Mouse (Mus musculus) layer of hippocampus, adult 2 months (tissue): ENCODE data around the gene Fgg. TPM values are rescaled to one million over a fixed set of nuclear protein-coding genes. Genes with fewer than 3 reads are reported as not detected.

Experiments
- DNase-seq, 2 experiments: peaks; one replicate each; pipeline ENCODE4 v3.0.0; 2022; ENCODE audit warnings: low spot score in 2 of 2
- H3K27ac ChIP-seq: fragments of 200-600 bp; 2 replicates; pipeline ENCODE4 v1.8.1; 2022
- H3K4me3 ChIP-seq: fragments of 200-600 bp; 2 replicates; pipeline ENCODE4 v1.8.1; 2022; ENCODE audit warnings: mild to moderate bottlenecking
- CTCF ChIP-seq: fragments of 200-600 bp; conservative IDR thresholded peaks from 2 replicates; pipeline ENCODE4 v1.8.1; 2022; ENCODE audit warnings: antibody characterized with exemption, mild to moderate bottlenecking, moderate library complexity
- total RNA-seq, 2 experiments: library from RNA; stranded (reverse); gene quantifications; 2 replicates each; pipeline ENCODE4 v1.2.3; 2021

Fgg gene
- total RNA-seq, 2 experiments from 2014 or later = 0.20 to 0.27 TPM

GRCm38 (mm10) chr3:83033801-83034200 is 26.3 kb downstream of the Fgg start:
- TF ChIP-seq CTCF = no peak
- Histone ChIP-seq H3K4me3 (no peak overlapping the region), H3K27ac (no peak overlapping the region)
- no peak for DNase-seq

DNA sequence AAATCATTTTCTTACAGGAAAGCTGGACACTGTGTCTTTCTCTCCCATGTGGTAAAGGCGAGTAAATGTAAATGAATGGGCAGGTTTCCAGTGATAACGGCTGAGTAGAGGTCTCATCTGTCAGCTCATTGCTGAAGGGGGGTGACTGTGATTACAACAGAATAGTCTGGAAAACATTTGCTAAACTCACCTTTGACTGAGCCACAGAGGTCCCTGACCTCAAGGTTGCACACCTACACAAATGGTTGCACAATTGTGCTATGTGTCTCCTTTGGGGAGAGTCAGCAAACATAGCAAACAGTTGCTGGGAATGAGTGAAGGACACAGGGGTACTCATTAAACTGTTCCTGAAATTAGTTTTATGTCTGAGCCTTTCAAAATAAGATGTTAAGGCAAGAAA is 31.3 kb downstream of the Fgg start:
- no peak for DNase-seq
- TF ChIP-seq CTCF = no peak
- H3K27ac ChIP-seq = no peak overlapping the region
- H3K4me3 ChIP-seq = no peak overlapping the region

DNA sequence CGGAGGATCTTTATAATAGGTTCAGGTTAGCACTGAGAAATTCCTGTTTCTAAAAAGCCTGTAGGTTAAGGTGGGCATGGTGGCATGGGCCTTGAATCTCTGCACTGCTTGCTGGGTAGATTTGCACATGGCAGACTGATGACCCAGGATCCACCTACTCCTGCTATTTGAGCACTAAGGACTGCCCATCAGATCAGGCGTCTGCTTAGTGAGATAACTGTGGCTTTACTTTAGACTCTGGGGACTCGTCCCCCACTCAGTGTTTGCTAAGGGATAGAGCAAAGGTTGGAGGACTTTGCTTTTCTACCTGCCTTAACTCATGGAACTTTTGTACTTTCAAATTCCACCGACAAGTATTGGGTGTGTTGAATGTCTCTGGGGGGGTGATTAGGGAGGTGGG is 32.1 kb downstream of the Fgg start:
- TF ChIP-seq CTCF = no peak
- no peak overlapping the region for H3K4me3 ChIP-seq
- no peak overlapping the region for H3K27ac ChIP-seq
- DNase-seq = no peak

DNA sequence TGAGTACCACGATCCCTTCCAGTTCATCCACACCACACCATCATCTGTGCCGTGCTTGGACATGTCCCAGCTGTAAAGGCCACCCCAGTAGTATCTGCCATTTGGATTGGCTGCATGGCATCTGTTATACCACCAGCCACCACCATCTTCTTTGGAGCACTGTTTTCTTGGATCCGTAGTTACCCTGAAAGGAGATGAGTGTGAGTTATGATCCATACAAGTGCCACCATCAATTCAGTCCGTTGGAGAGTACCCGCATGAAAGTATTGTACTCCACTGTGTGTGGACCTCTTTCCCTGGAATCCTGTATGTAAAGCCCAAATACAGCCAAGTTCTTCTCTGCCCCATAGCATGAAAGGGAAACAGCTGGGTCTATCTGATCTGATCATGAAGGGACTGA is 34.9 kb downstream of the Fgg start:
- no peak for DNase-seq
- no peak overlapping the region for H3K4me3 ChIP-seq
- H3K27ac ChIP-seq = no peak overlapping the region
- TF ChIP-seq CTCF = no peak

DNA sequence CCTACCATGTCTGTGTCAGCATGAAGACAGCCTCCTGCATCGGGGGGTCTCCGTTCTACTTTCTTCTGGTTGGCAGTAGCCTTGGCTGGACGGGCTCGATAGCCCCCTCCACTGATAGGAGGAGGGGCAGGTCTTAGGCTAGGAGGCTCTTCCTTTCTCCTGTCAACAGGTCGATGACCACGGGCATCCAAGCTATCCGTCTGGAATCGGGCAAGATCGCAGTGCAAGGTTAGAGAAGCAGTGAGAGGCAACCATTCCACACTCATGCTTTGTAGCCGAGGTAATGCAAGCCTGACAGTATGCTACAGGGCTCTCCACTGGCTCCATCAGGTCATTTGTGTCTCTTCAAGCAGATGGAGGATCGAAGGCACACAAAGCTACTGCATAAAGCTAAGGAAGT is 39.1 kb downstream of the Fgg start:
- TF ChIP-seq CTCF = no peak
- no peak for DNase-seq
- Histone ChIP-seq H3K4me3 (no peak overlapping the region), H3K27ac (no peak overlapping the region)

DNA sequence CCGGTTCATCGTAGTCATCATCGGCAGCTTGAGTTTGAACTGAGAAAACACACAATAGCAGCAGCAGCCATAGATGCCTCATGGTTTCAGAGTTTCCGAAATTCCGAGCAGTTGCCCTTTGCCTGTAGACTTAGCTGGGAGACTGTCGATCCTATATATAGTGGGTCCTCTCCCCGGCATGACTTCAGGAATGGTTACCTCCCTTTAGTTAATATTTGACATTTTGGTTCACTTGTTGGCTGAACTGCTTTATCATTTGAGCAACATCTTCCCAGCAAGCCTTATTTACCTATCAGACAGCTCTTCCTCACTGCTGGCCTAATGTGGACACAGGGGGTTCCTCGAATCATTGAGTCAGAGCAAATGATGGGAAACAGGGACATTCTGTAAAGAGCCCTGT is 42.2 kb downstream of the Fgg start, which contains the start of gene Fgb:
TSS of gene Fgb (minus strand) at position 184 of the 400 bp plus-strand sequence.
- no peak for TF ChIP-seq CTCF
- Histone ChIP-seq H3K4me3 (no peak within 1 kb of the TSS), H3K27ac (no peak within 1 kb of the TSS)
- no peak for DNase-seq

DNA sequence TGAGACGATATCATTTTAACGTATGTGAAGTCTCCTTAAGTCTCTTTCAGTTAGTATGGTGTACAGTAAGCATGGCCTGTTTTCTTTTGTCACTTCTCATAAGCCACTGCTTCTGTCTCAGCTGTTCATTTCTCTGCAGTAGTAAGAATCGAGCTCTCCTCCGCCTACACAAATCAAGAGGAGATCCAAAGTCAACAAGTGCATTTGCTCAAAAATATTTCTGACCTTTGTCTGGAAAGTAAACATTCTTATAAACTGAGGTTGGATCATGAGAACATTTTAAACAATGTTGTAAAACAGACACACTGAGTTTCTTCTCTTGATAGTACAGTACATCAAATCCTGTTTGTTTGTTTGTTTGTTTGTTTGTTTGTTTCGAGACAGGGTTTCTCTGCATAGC is 43.1 kb downstream of the Fgg start:
- DNase-seq = no peak
- Histone ChIP-seq H3K4me3 (no peak overlapping the region), H3K27ac (no peak overlapping the region)
- no peak for TF ChIP-seq CTCF

- H3K27ac ChIP-seq = no peak overlapping the region
- H3K4me3 ChIP-seq = no peak overlapping the region
- DNase-seq = no peak
- TF ChIP-seq CTCF = no peak
These were observed 44.6 kb downstream of the Fgg start for GRCm38 (mm10) chr3:83052102-83052501.

DNA sequence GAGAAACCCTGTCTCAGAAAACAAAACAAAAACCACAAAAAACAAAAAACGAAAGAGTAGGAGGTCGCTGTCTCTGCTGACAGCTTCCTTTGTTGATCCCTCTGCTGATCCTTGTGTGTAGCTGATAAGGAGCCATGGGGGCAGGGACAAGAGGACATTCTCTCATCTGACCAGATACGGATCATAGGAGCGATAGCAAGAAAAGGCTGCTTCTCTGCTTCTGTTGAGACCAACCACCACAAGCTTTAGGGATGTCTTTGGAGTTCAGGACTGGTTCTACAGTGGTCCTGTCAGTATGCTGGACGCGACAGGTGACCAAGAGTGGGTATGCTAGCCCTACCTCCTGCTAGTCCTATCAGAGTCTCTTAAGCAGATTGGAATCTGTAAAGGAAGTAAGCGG is 45.6 kb downstream of the Fgg start:
- Histone ChIP-seq H3K4me3 (no peak overlapping the region), H3K27ac (no peak overlapping the region)
- no peak for DNase-seq
- TF ChIP-seq CTCF = no peak

DNA sequence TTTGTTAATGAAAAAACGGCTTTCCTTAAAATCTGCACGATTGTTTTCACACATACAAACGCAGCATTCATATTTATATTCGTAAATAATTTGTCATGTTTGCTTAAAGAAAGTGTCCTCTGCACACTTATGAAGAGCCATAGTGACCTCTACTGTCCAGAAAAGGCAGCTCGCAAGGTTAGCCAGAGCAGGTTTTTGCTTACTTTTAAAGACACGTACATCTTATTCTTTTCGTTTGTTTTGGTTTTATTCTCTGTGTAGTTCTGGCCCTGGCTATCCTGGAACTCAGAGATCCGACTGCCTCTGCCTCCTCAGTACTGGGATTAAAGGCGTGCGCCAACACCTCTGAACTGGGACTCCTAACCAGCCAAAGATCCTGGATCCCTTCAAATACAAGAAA is 46.2 kb downstream of the Fgg start:
- Histone ChIP-seq H3K4me3 (no peak overlapping the region), H3K27ac (no peak overlapping the region)
- peak; percentile 89 for TF ChIP-seq CTCF
- DNase-seq = peak in 1 of 2 experiments; percentile 50

- no peak for DNase-seq
- H3K27ac ChIP-seq = peak overlapping the region; percentile 70
- TF ChIP-seq CTCF = no peak
- peak overlapping the region; percentile 56 for H3K4me3 ChIP-seq
These were observed 47.2 kb downstream of the Fgg start for GRCm38 (mm10) chr3:83054759-83055158.

DNA sequence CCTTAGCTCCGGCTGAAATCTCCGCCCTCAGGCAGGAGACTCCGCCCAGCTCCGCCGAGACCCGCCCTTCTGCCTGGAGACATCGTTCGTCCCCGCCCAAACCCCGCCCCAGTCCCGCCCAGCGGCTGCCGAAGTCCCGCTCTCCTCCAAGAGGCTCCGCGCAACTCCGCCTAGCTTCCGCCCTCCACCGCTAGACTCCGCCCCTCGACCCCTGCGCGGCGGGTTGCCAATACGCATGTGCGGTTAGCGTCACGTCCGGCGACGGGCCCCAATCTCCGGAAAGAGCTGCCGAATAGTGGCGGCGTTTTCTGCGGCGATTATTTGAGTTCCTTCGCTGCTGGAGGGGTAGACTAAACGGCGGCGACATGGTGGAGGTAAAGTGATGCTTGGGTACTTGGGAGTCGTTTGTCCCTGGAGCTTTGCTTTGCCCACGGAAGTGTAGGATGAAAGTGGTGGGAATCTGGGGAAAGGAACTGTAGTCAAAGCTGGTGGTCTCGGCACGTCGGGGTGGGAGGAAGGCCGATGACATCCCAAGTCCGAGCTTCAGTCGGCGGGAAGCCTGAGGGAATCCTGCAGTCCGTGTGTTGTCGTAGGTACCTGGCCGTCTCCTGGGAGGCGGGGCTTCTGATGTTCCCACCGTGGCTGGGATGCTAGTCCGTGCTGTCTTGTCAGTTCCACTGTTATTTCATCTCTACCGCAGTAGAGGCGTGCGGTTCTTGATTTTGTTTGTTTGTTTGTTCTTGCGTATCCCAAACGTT is 47.9 kb downstream of the Fgg start, which contains the start of gene Plrg1:
TSS of gene Plrg1 (plus strand) at position 242 of the 758 bp plus-strand sequence.
- peak within 1 kb of the TSS; percentile 92 for H3K4me3 ChIP-seq
- peak; percentile 27 for TF ChIP-seq CTCF
- DNase-seq = peak; percentile 98 to 99
- H3K27ac ChIP-seq = peak within 1 kb of the TSS; percentile 85

DNA sequence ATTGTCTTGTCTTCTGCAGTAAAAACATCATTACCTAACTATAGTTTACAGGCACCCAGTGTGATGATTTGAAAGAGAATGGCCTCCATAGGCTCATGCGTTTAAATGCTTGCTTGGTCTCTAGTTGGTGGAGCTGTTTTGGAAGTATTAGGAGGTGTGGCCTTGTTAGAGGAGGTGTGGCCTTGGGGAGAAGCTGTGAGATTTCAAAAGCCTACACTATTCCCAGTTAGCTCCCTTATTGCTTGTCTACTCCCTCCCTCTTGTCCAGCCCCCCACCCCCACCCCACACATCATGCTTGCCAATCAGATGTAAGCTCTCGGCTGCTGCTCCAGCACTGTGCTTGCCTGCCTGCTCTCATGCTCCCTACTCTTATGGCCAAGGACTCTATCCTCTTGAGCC is 49.5 kb downstream of the Fgg start:
- H3K27ac ChIP-seq = no peak overlapping the region
- H3K4me3 ChIP-seq = no peak overlapping the region
- no peak for DNase-seq
- no peak for TF ChIP-seq CTCF

Other genes starting within 250 kb of the Fgg start
- 1 to 10 TPM; 1.6 to 1.8 TPM for gene Rbm46, start 131.2 kb upstream of the Fgg start, total RNA-seq
- gene Lrat, start 103.8 kb upstream of the Fgg start, total RNA-seq = under 1 TPM in 1 of 2 experiments, not detected in 1; 0.08 TPM
- not detected for gene Fga, start 18.4 kb downstream of the Fgg start, total RNA-seq
- gene Fgb, start 42.1 kb downstream of the Fgg start, total RNA-seq = not detected
- 10 to 100 TPM; 50.3 to 50.6 TPM for gene Plrg1, start 47.8 kb downstream of the Fgg start, total RNA-seq
- 1 to 10 TPM; 3.2 to 3.7 TPM for gene Dchs2, start 120.2 kb downstream of the Fgg start, total RNA-seq